Mouse (Mus musculus): Measurements from ENCODE around the gene Dis3l2.
A peak's percentile ranks its signal among the peaks of the same experiment; 100 is the strongest.

Gene Dis3l2

DNA sequence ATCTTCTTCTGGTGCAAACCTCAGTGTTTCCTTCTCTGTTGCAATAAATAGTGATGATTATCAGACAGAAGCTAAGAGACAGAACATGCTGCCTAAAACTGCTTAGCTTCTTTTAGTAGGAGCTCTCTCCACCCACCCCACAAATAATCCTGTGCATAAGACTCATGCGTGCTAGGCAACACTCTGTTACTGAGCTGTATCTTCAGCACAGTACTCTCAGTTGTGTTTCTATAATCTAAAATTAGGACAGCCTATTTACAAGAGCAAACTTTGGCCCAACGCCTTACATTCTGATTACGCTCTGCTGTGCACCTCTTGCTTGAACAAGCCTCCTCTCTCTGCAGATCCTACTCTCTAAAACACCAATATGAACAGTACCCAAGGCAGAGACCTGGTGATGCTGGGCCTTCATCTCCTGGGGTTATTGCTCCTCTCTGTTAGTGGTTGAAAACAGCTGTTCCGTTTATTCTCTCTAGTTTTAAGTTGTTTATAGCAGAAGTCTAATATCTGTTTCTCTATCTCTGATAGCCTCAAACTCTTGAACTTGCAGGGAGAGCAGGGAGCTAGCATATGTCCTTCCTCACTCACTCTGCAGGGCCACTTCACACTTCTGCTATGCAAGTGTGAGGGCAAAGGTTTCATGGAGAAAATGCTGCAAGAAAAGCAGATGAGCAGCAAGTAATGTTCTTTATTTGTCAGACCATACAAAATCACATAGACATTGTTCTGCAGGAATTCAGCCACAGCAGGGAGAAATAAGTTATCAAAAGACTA, 228.2 kb downstream of the Dis3l2 start:
- no peak for DNase-seq

DNA sequence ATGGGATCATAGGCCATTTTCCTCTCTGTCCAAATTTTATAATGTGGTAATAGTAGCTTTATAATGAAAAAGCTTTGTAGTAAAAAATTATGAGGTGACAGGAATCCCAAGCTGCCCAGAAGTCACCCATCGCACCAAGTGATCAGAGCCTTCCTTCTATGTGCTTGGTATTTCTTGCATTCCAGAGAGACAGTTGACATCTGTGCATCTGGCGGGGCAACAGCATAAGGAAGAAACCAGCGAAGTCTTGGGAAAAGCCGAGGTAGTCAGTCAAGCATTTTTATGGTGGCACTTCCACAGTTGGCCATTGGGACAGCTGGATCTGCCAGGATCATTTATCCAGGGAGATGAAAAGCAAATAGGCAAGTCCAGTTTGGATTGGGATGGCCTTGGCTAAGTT, 229.2 kb downstream of the Dis3l2 start:
- DNase-seq = no peak

DNA sequence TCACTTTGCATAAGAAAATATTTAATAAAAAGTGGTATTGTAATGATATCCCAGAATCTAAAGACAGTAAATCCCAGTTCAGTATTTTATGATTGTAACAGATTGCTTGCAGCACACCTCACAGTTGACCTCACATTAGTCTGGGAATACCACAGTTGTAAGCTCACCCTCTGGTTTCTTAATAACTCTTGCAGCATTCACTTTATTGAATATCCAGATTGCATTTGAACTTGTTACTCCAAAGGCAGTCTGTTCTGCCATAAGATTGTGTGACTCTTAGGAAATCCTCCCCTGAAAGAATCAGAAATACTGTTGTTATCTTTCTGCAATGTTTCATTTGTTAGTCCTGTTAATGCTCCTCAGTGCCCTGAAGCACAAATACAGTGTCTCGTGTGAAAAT, 230.0 kb downstream of the Dis3l2 start:
- DNase-seq = no peak

DNA sequence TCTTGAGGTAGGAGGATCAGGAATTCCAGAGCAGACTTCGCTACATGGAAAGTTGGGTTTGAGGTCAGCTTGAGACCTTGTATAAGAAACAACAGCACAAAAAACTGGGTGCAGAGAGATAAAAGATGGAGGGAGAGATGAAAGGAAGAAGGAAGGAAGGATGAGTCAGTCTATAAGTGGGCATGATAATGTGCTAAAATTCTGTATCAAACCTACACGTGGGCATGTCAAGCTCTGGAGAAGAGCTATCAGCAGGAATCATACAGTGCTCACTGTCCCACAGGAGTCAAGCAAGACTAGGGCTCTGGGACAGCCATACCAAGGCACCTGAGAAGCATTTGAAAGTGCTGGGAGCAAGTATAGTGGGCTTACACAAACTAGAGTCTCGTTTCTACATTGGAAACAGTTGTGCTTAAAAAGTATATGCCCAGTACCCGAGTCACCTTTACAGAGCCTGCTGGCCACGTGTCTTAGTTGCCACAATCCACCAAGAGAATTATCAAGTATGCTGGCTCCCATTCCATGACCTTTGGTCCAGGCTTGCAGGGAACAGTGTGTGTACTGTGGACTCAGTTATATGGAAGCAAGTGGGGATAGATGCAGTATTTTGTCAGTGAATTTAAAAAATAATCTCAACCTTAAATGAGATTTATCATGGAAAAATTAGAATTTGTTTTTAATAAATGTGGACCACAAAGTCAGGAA, 248.0 kb downstream of the Dis3l2 start:
- no peak for DNase-seq

DNA sequence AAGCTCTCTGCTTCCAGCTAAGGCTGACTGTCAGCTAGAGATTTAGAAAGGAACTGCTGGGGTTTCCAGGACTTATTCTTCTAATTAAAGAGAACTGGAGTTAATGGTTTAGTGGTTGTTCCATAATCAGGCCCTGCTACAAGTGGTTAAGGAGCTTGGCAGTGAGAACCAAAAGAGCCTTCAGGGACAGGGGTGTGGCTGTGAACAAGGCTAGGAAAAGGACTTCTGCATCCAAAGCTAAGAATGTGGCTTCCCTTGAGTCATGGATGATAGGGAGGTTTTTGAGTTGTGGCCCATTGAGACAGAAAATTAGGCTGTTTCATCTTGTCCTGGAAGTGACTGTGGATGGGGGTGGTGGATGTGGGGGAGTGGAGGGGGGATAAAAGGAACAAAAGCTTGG, 252.2 kb downstream of the Dis3l2 start:
- DNase-seq = no peak

DNA sequence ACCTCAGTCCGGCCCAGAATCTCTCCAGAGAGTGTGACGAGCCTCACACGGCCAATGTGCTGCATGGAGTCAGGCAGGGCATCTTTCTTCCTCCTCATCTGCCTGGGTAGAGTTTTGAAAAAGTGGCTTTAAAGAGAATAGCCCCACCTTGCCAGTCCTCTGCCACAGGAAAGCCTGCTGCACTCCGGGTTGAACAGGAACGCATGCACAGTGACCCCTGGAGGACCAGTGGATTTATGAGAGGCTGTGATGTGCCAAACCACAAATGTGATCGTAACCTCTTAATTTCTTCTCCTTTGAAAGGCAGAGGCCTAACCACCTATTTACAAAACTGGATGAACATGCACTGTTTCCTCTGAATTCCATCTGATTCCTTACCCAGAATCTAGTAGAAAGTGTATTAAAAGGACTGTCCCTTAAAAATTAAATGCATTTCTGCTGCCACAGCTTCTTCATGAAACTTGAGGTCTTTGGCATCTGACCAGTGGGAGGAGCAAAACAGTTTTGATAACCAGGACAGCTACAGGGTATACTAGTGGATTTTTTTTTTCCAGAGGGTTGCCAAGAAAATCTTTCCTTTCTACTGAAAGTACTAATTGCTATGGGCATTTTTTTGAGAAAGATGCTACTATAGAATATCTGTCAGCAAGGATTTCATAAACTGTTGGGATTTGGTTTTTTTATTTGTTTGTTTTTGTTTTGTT, 264.8 kb downstream of the Dis3l2 start:
- DNase-seq = no peak

DNA sequence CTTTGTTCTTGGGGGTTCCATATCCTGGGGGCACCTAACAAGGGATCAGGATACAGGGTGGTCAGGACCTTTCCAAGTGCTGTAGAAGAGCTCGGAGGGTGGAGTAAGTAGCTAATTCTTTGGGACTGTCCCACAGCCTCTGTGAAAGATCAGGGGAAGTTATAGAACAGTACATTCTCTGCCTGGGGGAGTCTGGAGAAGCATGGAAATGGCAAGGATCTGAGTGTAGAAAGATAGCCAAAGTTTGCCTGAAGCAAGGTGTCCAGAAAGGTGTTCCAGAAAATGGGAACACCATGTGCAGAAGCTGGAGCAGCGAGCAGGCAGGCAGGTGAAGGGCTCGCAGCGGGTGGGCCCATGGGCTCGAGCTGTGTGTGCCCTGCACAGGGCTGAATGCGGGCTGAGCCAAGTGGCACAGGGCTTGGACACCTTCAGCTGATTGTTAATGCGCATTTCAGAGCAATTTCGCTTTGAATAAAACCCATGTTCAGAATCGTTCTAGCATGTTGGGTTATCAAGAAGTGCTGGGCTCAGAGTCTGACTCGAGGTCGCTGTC, 265.6 kb downstream of the Dis3l2 start:
- DNase-seq = no peak

DNA sequence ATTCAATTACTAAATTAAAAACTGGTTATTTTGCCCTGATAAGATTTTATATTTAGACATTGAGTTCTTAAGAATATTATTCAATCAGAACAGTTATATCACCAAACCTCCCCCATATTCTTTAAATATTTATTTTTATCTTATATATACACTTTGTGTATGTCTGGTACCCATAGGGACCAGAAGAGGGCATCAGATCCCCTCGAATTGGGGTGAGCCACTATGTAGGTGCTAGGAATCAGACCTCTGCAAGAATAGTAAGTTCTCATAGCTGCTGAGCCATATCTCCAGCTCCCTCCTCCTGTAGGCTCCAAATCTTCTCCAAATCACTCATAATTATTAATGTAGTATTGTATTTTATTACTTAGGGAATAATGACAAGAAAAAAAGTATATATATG, 269.1 kb downstream of the Dis3l2 start:
- DNase-seq = no peak

DNA sequence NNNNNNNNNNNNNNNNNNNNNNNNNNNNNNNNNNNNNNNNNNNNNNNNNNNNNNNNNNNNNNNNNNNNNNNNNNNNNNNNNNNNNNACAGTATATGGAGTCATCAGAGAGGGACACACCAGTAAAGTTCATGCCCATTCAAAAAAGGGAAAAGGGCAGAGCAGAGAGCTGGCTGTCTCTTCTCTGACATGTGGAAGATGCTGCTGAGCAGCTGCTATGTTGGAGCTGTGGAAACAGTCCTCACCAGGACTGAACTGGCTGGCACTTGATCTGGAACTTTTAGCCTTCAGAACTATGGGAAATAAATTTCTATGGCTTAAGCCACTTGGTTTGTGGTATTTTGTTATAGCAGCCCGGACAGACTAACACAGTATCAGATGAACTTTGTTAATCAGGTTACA, 273.4 kb downstream of the Dis3l2 start:
- DNase-seq = no peak

DNA sequence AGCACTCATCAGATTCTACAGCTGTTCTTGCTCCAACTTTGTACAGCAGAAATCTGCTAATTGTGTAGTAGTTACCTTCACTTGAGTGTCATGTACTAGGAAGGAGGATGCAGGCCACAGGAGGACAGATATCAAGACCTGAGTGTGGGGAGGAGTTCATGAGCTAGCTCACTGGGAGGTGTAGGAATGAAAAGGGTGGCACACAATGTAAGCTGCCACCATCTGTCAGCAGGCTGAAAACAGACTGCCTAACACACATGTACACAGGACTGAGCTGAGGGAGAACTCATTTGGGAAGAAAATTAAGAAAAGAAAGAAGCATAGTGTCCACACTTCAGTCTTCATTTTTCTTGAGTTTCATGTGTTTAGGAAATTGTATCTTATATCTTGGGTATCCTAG, 282.8 kb downstream of the Dis3l2 start:
- DNase-seq = no peak

DNA sequence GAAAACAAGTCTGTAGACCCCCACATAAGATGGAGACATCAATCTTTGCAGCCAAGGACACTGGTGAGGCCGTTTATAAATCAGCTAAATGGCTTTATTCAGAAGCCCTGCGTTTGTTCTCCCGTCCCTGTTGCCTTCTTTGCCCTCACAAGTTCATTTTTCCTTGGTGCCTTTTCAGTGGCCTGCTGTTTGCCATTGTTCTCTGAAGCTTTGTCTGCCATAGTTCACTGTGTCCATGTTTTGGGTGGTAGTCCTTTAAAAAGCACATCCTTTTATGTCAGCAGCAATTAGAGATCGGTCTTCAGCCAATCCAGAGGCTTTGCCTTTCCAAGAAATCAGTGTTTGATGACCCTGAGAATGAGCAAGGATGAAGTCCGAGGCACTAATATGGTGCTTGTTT, 289.2 kb downstream of the Dis3l2 start:
- DNase-seq = no peak

DNA sequence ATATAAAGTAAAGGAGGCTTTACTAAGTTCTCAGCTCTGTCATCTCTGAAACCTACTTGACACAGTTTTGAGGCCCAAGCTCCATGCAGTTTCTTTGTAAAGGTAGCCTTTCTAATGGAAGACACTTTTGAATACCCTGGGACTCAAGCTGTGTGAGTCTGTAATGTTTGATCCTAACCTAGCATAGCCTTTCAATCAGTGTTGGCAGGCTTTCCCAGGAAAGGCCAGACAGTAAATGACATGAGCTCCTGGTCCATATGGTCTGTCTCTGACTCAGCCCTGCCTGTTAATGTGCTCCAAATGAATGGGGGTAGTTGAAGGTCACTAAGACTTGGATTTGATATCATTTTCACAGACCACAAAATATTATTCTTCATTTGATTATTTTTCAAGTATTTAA, 290.4 kb downstream of the Dis3l2 start:
- DNase-seq = no peak

DNA sequence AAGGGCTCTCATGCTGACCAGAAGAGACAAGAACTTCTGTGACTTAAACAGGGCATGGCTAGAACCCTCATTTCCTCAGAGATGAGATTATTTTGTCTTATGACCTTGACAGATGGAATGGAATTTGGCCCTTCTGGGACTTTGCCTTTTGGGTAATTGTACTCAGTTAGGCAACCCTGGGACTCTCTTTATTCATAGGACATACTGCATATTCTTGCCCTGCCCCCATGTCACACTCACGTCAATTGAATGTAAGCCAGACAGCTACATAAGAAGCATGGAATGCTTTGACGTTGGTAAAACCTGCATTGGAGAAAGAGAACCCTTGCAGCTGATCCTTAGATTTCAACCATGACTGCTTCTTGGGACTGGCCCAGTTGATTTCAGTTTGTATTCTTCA, 294.4 kb downstream of the Dis3l2 start:
- DNase-seq = no peak

DNA sequence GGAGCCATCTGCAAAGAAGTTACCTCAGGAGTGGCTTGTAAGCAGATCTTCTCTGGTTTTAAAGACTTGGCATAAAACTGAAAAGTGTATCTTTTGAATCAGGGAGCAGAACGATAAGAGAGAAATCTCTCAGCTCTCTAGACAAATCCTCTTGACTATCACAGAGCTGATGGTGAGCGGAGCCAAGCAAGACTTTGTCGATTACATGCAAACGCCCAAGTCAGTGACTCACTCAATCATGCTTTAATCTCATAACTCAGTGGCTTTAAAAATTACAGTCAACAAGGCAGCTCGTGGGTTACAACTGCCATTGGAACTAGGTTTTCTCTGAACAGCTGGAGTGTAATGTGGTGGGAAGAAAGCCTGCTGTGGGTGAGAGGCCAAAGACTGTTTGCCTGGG, 297.8 kb downstream of the Dis3l2 start:
- no peak for DNase-seq

DNA sequence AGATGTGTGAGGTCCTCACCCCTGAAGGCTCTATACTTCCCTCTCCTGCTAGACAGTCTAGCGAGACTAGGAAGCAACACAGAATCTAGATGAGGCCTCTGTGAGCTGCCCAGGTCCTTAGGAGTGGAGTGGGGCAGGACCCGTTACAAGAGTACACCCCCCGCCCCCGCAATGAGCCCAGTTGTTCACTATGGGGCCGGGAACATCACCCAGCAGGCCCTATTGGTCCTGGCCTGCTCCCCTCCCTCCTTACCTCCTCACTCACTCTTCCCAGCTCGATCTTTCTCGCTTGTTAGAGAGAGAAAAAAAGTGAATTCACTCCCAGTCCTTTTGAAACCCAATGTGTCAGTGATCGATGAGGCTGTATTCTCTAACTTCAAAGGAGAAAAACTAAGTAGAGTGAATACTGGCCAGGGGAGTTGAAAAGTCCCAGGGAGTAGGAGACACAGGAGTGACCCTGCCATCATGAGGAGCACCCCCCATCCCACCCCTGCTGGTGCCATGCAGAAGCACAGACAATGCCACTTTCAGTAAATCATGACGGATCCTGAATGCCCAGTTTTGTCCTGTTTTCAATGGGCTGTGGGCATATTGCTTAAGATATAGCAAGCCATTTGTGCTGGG, 299.0 kb downstream of the Dis3l2 start:
- DNase-seq = no peak

DNA sequence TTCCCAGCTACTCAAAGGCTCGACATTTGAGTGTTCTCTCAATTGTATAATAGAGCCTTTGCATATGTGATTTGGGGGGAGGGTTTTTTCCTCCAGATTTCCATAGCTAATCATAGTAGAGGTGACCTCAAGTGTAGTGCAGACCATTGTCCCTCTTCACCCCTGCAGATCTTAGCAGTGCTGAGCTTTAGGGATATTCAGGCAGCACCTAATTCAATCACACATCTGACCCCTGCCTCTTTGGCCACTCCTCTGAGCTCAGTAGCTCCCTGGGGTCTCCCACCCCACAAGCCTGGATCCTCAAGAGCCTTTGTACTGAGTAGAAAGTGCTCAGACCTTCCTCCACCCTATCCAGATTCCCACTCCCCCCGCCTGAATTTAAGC, 299.6 kb downstream of the Dis3l2 start:
- DNase-seq = no peak

DNA sequence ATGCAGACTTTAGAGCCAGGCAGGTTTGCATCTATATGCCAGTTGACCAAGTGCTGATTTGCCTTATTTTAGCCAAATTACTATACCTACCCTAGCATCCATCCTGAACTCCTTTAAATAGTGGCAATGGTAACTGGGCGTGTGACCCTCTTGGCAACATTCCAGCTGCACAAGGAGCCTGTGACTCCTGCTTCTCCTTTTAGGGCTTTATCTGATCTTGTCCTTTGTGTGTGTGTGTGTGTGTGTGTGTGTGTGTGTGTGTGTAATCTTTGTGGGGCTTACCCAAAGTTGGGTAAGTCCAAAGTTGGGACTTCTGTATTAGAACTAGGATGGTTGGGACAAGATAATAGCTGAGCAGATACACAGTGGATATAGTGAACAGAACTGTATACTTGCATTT, 302.8 kb downstream of the Dis3l2 start:
- DNase-seq = no peak

DNA sequence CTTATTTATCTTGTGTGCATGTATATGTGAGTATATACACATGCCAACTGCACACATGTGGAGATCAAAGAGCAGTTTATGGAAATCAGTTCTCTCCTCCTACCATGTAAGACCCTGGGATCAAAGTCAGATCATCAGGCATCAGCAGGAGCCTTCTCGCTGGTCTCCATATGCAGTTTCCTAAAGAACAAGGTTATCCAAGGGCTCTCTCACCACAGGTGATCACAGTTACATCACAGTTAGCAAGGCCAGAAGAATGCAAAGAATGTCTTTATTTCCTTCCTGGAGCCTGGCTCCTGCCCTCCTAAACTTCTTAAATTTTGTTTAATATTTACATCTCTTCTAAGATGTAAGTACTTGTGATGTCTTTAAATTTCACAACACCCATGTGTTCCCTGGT, 304.6 kb downstream of the Dis3l2 start:
- DNase-seq = no peak

DNA sequence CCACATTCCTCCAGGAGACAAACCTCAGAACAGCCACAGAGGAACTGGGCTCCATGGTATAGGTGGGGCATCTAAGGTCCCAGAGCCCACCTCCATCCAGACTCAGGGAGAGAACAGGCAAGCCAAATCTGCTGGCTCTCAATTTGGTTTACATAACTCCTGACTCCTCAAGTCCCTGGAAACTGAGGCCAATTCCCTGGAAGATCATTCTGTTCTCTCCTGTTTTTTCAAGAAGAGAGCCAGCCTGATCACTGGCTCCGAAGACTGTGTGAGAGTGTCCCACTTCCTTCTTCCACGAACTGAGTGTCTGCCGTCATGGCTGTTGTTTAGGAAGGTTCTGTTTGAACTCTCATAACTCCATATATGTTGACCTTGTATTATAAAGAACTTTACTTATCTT, 305.5 kb downstream of the Dis3l2 start:
- no peak for DNase-seq

DNA sequence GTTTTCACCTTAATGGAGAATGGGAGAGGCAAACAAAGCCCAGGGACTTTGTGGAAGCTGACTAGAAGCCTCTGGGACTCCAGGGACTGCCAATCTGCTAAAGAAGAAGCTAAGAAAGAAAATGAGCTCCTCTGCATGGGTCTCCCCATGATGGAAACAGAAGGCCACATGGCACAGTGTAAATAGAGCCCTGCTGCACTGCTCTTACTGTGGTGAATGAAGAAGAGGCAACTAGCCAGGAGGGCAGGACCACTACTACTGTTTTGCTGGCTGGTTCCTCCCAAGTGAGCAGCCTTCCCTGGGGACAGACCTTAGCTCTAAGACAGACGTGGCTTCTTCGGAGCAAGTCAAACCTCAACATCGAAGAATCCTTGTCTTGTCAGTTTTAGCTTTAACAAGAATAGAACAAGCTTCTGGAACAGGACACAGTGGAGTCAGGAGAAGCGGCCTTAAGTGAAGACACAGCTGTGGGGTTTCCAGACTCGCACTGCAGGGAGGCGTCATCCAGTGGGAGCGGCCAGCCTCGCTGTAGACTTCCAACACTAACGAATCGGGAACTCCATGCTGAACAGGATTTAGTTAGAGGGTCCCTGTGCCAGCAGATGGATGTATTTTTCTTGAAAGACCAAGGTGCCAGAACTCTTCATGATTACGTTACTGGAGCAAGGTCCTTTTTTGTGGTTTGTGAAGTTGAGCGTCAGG, 307.2 kb downstream of the Dis3l2 start:
- peak; percentile 8 for DNase-seq

DNA sequence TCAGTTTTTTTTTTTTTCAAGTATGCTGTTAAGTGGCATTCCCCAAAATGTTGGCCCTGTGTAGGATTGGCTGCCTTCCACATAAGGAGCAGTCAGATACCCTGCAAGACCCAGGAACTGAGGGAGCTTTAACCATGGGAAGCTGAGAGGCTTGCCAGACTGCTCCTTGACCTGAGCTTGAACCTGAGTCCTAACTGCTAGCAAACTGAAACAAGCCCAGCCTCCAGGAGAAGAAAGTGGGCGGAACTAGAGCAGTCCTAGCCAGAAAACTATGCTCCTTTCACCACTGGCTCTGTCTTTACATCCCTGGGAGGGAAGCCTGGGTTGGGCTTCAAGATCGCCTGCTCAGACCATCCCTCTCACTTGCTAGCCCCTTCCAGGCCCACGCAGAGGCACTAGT, 308.1 kb downstream of the Dis3l2 start:
- no peak for DNase-seq

DNA sequence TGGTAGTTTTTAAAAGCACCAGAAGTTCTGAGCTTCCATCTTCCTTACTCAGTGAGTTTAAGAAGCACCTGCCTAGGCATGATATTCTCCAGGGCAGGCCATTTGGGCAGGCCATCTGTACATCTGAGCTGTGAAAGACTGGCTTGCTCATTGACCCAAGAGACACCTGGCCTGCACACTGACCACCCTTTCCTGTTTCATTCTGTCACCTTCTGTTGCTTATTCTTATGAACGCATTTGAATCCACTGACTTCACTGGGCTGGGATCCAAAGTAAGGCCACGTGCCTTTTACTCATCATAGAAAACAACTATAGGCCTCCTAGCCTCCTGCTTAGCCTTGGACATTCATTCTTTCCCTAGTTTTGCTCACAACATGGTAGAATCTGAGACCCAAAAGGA, 309.0 kb downstream of the Dis3l2 start:
- no peak for DNase-seq

DNA sequence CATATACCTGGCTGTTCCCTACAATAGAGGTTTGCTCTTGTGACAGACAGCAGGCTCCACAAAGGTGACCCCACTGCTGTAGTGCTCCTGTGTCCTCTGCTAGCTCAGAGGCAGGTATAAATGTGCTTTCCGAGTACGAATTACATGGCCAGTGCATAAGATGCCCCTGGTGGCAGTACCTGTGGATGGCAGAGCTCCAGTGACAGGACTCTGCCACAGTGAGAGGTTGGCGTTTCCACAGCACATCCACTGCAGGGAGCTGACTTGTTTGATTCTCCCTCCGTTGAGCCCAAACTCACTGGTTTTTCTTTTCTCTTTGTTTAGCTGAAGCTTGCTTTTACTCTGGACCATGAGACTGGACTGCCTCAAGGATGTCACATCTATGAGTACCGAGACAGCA, 317.1 kb downstream of the Dis3l2 start:
- DNase-seq = no peak

Measured in right cerebral cortex, postnatal 4 days (tissue).